Mouse (Mus musculus) MEL (cell line): ENCODE measurements around the gene Wdr54.
A peak's percentile ranks its signal among the peaks of the same experiment; 100 is the strongest.

ENCODE experiments used
- CHD2 ChIP-seq: IDR thresholded peaks from 2 replicates; pipeline ENCODE4 v1.6.1; 2011; ENCODE audit warnings: low read length, improper control_type of control experiment
- CTCF ChIP-seq, 3 experiments: IDR thresholded peaks in 2 of 3; conservative IDR thresholded peaks in 1 of 3; 2 replicates each; pipeline ENCODE4 v1.5.1; 2011 to 2012; ENCODE audit warnings: low read length in 3 of 3, low read depth in 2 of 3, mild to moderate bottlenecking in 2 of 3, improper control_type of control experiment in 1 of 3, inconsistent platforms in 1 of 3, mixed read lengths in 1 of 3, moderate library complexity in 1 of 3; ENCODE audit not compliant: control insufficient read depth in 1 of 3, insufficient read depth in 1 of 3, poor library complexity in 1 of 3, severe bottlenecking in 1 of 3
- GABPA ChIP-seq: IDR thresholded peaks from 2 replicates; pipeline ENCODE4 v1.6.1; 2012; ENCODE audit warnings: low read depth, mild to moderate bottlenecking, inconsistent platforms, low read length, improper control_type of control experiment, moderate library complexity
- HCFC1 ChIP-seq: IDR thresholded peaks from 2 replicates; pipeline ENCODE4 v1.6.1; 2012; ENCODE audit warnings: low read depth, mild to moderate bottlenecking, inconsistent platforms, low read length, improper control_type of control experiment, moderate library complexity
- MEF2A ChIP-seq: IDR thresholded peaks from 2 replicates; pipeline ENCODE4 v1.6.1; 2014; ENCODE audit warnings: low read depth, mild to moderate bottlenecking, inconsistent platforms, low read length, improper control_type of control experiment; ENCODE audit not compliant: poor library complexity, insufficient replicate concordance, severe bottlenecking; ENCODE audit errors: extremely low read depth
- POLR2A ChIP-seq, 2 experiments: IDR thresholded peaks; 2 replicates each; pipeline ENCODE4 v1.6.1; 2011 to 2012; ENCODE audit warnings: low read length in 2 of 2, mild to moderate bottlenecking in 2 of 2, control low read depth in 1 of 2, improper control_type of control experiment in 1 of 2, low read depth in 1 of 2, moderate library complexity in 1 of 2; ENCODE audit not compliant: control insufficient read depth in 1 of 2, insufficient read depth in 1 of 2, poor library complexity in 1 of 2
- POLR2AphosphoS2 ChIP-seq: IDR thresholded peaks from 2 replicates; pipeline ENCODE4 v1.6.1; 2011; ENCODE audit warnings: low read length, improper control_type of control experiment
- RAD21 ChIP-seq: IDR thresholded peaks from 2 replicates; pipeline ENCODE4 v1.6.1; 2011; ENCODE audit warnings: mild to moderate bottlenecking, low read depth, low read length, improper control_type of control experiment
- SIN3A ChIP-seq: IDR thresholded peaks from 2 replicates; pipeline ENCODE4 v1.6.1; 2012; ENCODE audit warnings: low read length, improper control_type of control experiment, inconsistent platforms
- TAL1 ChIP-seq: IDR thresholded peaks from 2 replicates; pipeline ENCODE4 v1.6.1; 2012; ENCODE audit warnings: mild to moderate bottlenecking, inconsistent platforms, low read length, moderate library complexity, mixed read lengths
- TBP ChIP-seq: IDR thresholded peaks from 2 replicates; pipeline ENCODE4 v1.8.0; 2011; ENCODE audit warnings: low read depth, low read length, improper control_type of control experiment
- USF2 ChIP-seq, 2 experiments: IDR thresholded peaks; 2 replicates each; pipeline ENCODE4 v1.6.1; 2011 to 2012; ENCODE audit warnings: improper control_type of control experiment in 2 of 2, low read length in 2 of 2, borderline replicate concordance in 1 of 2, inconsistent platforms in 1 of 2, low read depth in 1 of 2, mild to moderate bottlenecking in 1 of 2; ENCODE audit not compliant: insufficient read depth in 1 of 2
- ZC3H11A ChIP-seq: IDR thresholded peaks from 2 replicates; pipeline ENCODE4 v1.6.1; 2012; ENCODE audit warnings: low read depth, mild to moderate bottlenecking, inconsistent platforms, low read length, improper control_type of control experiment
- ZNF384 ChIP-seq: IDR thresholded peaks from 2 replicates; pipeline ENCODE4 v1.6.1; 2012; ENCODE audit warnings: low read depth, mild to moderate bottlenecking, inconsistent platforms, low read length, improper control_type of control experiment

- TF ChIP-seq POLR2A (IDR thresholded peaks at IDR 0.05; ENCODE audit: control insufficient read depth in 1 of 2, insufficient read depth in 1 of 2, low read depth in 1 of 2, low read length in 2 of 2, poor library complexity in 1 of 2) (no peak), CTCF (IDR thresholded peaks at IDR 0.05 in 2 of 3, conservative IDR thresholded peaks at IDR 0.05 in 1 of 3; ENCODE audit: control insufficient read depth in 1 of 3, insufficient read depth in 1 of 3, low read depth in 2 of 3, low read length in 3 of 3, poor library complexity in 1 of 3, severe bottlenecking in 1 of 3) (no peak), HCFC1 (no peak), RAD21 (no peak), MEF2A (no peak), USF2 (IDR thresholded peaks at IDR 0.05; ENCODE audit: borderline replicate concordance in 1 of 2, insufficient read depth in 1 of 2, low read depth in 1 of 2, low read length in 2 of 2) (no peak), TBP (no peak), ZC3H11A (peak; percentile 1; the same call in 1 of the 2 replicates), GABPA (no peak), CHD2 (no peak; the same call in 1 of the 2 replicates), ZNF384 (no peak), POLR2AphosphoS2 (no peak), SIN3A (no peak), TAL1 (no peak)
Observed at GRCm38 (mm10) chr6:83125331-83125730, 30.9 kb downstream of the Wdr54 start, which contains the start of gene Ino80b.
